Mouse (Mus musculus) adrenal gland, postnatal 0 days (tissue): Measurements from ENCODE around the gene Ptma. TPM values are rescaled to one million over a fixed set of nuclear protein-coding genes. Genes with fewer than 3 reads are reported as not detected.

Source experiments
- polyA plus RNA-seq: library from polyadenylated mRNA; unstranded; fragments of >200 nt; fragmentation: Nextera tagmentation; extraction: Ambion mirVana; gene quantifications from 2 replicates; pipeline ENCODE4 v1.2.1, GENCODE M21; 2015

The Ptma gene
- polyA plus RNA-seq, result 1,285 and 1,305 TPM in 2 replicates

DNA sequence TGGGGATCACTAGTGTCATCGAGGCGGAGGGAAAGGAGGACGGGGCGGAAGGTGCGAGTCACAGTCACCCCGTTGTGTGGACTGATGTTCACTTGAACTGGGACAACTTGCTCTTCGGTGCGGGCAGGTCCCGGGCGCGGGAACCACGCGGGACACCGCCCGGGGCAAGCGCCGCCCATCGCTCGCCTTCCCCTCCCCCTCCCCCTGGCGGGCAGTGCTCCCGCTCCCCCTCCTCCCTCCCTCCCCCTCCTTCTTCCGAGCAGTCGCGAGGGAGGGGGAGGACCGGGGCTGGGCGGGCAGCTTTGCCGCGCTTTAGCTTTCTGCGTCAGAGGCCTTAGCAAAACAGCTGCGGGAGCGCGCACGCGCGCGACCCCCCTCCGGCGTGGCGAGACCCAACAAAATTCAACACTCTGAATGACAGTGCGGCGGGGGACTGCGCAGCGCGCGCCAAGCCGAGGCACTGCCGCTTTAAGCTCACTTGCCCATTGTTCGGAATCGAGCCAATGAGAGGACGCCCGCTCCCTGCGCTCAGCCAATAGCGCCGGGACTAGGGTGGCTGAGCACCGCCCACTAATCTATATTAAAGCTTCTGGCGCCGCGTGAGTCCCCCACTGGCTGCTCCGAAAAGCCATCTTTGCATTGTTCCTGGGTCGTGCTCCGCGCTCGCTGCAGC lies at the start of gene Ptma:
TSS of gene Ptma (plus strand) at position 611 of the 673 bp plus-strand sequence.

Other genes with a start within 250 kb of the Ptma start
- 1.4 and 2.4 TPM in 2 replicates for gene B3gnt7, start 223.9 kb upstream of the Ptma start, polyA plus RNA-seq
- 164 and 231 TPM in 2 replicates for gene Ncl, start 167.3 kb upstream of the Ptma start, polyA plus RNA-seq
- not detected in 2 replicates for gene Nmur1, start 100.5 kb upstream of the Ptma start, polyA plus RNA-seq
- not detected in 2 replicates for gene Tex44, start 100.4 kb upstream of the Ptma start, polyA plus RNA-seq
- gene Pde6d, start 55.9 kb downstream of the Ptma start, polyA plus RNA-seq, result 78.4 and 91.5 TPM in 2 replicates
- gene Cops7b, start 56.2 kb downstream of the Ptma start, polyA plus RNA-seq, result 17.9 and 20.1 TPM in 2 replicates
- 1.2 and 1.3 TPM in 2 replicates for gene Nppc, start 143.8 kb downstream of the Ptma start, polyA plus RNA-seq
- 13.2 and 15.7 TPM in 2 replicates for gene Dis3l2, start 177.1 kb downstream of the Ptma start, polyA plus RNA-seq